Mouse (Mus musculus) C2C12 (cell line): ENCODE data around the gene Kif6. TPM values are rescaled to one million over a fixed set of nuclear protein-coding genes. Genes with fewer than 3 reads are reported as not detected.

ENCODE experiments used
- H3K27me3 ChIP-seq: one replicate; pipeline ENCODE4 v1.6.1; 2011; ENCODE audit not compliant: control insufficient read depth, insufficient read depth, insufficient read length
- H3K36me3 ChIP-seq: one replicate; pipeline ENCODE4 v1.6.1; 2011; ENCODE audit not compliant: control insufficient read depth, insufficient read depth
- H3K4me3 ChIP-seq: one replicate; pipeline ENCODE4 v1.5.1; 2011; ENCODE audit warnings: mild to moderate bottlenecking, control low read depth; ENCODE audit not compliant: poor library complexity, insufficient read depth, severe bottlenecking
- H3K79me2 ChIP-seq: one replicate; pipeline ENCODE4 v1.6.1; 2011; ENCODE audit not compliant: control insufficient read depth, insufficient read depth
- H3K79me3 ChIP-seq: one replicate; pipeline ENCODE4 v1.6.1; 2011; ENCODE audit warnings: low read depth, control low read depth
- H3ac ChIP-seq: one replicate; pipeline ENCODE3; 2011; ENCODE audit warnings: low read depth; ENCODE audit not compliant: control insufficient read depth, insufficient read length
- CEBPB ChIP-seq: IDR thresholded peaks from one replicate; pipeline ENCODE4 v1.6.1; 2011; ENCODE audit warnings: low read depth, mild to moderate bottlenecking, control low read depth, moderate library complexity
- CTCF ChIP-seq: IDR thresholded peaks from one replicate; pipeline ENCODE4 v1.5.1; 2011; ENCODE audit not compliant: control insufficient read depth, insufficient read depth, insufficient read length
- FOSL1 ChIP-seq: IDR thresholded peaks from one replicate; pipeline ENCODE4 v1.8.0; 2011; ENCODE audit warnings: mild to moderate bottlenecking, low read length; ENCODE audit not compliant: poor library complexity, insufficient read depth, severe bottlenecking
- MAX ChIP-seq: IDR thresholded peaks from one replicate; pipeline ENCODE4 v1.6.1; 2011; ENCODE audit warnings: mild to moderate bottlenecking, control low read depth
- MYOD1 ChIP-seq: IDR thresholded peaks from one replicate; pipeline ENCODE4 v1.6.1; 2011; ENCODE audit warnings: low read depth; ENCODE audit not compliant: control insufficient read depth, insufficient read length
- MYOG ChIP-seq: IDR thresholded peaks from one replicate; pipeline ENCODE4 v1.6.1; 2011; ENCODE audit not compliant: control insufficient read depth, insufficient read length; ENCODE audit errors: extremely low read depth
- USF1 ChIP-seq: IDR thresholded peaks from one replicate; pipeline ENCODE4 v1.6.1; 2011; ENCODE audit warnings: low read depth, mild to moderate bottlenecking, control low read depth, moderate library complexity
- polyA plus RNA-seq: library from polyadenylated mRNA; unstranded; fragments of >200 nt; fragmentation: generic; extraction: Trizol; gene quantifications from one replicate; pipeline ENCODE4 v1.2.1, GENCODE M21; 2012; ENCODE audit warnings: missing spikeins

Kif6 gene
- polyA plus RNA-seq, 1 experiment, result 0.27 TPM

GRCm38 (mm10) chr17:49808712-49809343 lies 193.9 kb downstream of the Kif6 start:
- Histone ChIP-seq H3K36me3 (no peaks in the 10 kb centered on the region), H3K79me3 (no peaks in the 10 kb centered on the region), H3K27me3 (no peaks in the 10 kb centered on the region), H3K4me3 (no peak overlapping the region), H3K79me2 (no peaks in the 10 kb centered on the region), H3ac (no peak overlapping the region)
- TF ChIP-seq MAX, result no peak
- no peak for TF ChIP-seq CTCF
- TF ChIP-seq MYOG, result no peak
- no peak for TF ChIP-seq FOSL1
- TF ChIP-seq CEBPB, result no peak
- no peak for TF ChIP-seq USF1
- TF ChIP-seq MYOD1, result no peak

- Histone ChIP-seq H3K79me3 (no peaks in the 10 kb centered on the region), H3K36me3 (no peaks in the 10 kb centered on the region), H3K27me3 (no peaks in the 10 kb centered on the region), H3K79me2 (no peaks in the 10 kb centered on the region), H3ac (no peak overlapping the region), H3K4me3 (no peak overlapping the region)
- TF ChIP-seq USF1, result no peak
- TF ChIP-seq FOSL1, result no peak
- TF ChIP-seq CTCF, result no peak
- no peak for TF ChIP-seq MAX
- TF ChIP-seq MYOG, result no peak
Observed at GRCm38 (mm10) chr17:49813893-49814640, 199.1 kb downstream of the Kif6 start.

- Histone ChIP-seq H3K4me3 (no peak overlapping the region), H3K79me2 (no peaks in the 10 kb centered on the region), H3ac (no peak overlapping the region), H3K36me3 (no peaks in the 10 kb centered on the region), H3K79me3 (no peaks in the 10 kb centered on the region), H3K27me3 (no peaks in the 10 kb centered on the region)
- TF ChIP-seq USF1, result no peak
- TF ChIP-seq MYOD1, result no peak
- no peak for TF ChIP-seq CEBPB
- no peak for TF ChIP-seq FOSL1
- TF ChIP-seq MYOG, result no peak
- TF ChIP-seq CTCF, result no peak
- no peak for TF ChIP-seq MAX
Observed at GRCm38 (mm10) chr17:49816067-49816565, 201.2 kb downstream of the Kif6 start.

- Histone ChIP-seq H3K4me3 (no peak overlapping the region), H3ac (no peak overlapping the region)
Observed at GRCm38 (mm10) chr17:49816703-49817102, 201.8 kb downstream of the Kif6 start.

GRCm38 (mm10) chr17:49820203-49820602 lies 205.3 kb downstream of the Kif6 start:
- no peak for TF ChIP-seq MYOD1
- no peak for TF ChIP-seq CTCF
- no peak for TF ChIP-seq USF1
- TF ChIP-seq CEBPB, result no peak
- TF ChIP-seq FOSL1, result no peak
- TF ChIP-seq MAX, result no peak
- no peak for TF ChIP-seq MYOG
- H3K27me3 ChIP-seq, result no peaks in the 10 kb centered on the region

More at GRCm38 (mm10) chr17:49816703-49817102, 201.8 kb downstream of the Kif6 start:
- no peaks in the 10 kb centered on the region for H3K36me3 ChIP-seq
- no peaks in the 10 kb centered on the region for H3K27me3 ChIP-seq
- no peaks in the 10 kb centered on the region for H3K79me2 ChIP-seq
- TF ChIP-seq USF1, result no peak
- TF ChIP-seq MYOD1, result no peak
- TF ChIP-seq FOSL1, result no peak
- no peak for TF ChIP-seq CEBPB
- TF ChIP-seq CTCF, result no peak
- no peak for TF ChIP-seq MYOG
- TF ChIP-seq MAX, result no peak
- no peaks in the 10 kb centered on the region for H3K79me3 ChIP-seq

More at GRCm38 (mm10) chr17:49820203-49820602, 205.3 kb downstream of the Kif6 start:
- H3K36me3 ChIP-seq, result no peaks in the 10 kb centered on the region
- H3K79me2 ChIP-seq, result no peaks in the 10 kb centered on the region
- no peak overlapping the region for H3ac ChIP-seq
- H3K79me3 ChIP-seq, result no peaks in the 10 kb centered on the region
- H3K4me3 ChIP-seq, result no peak overlapping the region
